8 mouse cellular contexts compared by ENCODE assay signal in genomic region chr8:11981458-11981857, GRCm38 (mm10).
DNase-seq lines count a peak whose midpoint lies in the region; ATAC-seq and TF ChIP-seq lines count a peak whose summit lies in the region.

No protein-coding gene starts in this region.

- H3K4me3 ChIP-seq in heart, postnatal 0 days (ENCODE audit: low read depth, low read length), result no peak overlapping the region
- no peak overlapping the region for H3K4me3 ChIP-seq in testis, adult 2 months (ENCODE audit: control insufficient read depth, low read depth, low read length)
- H3K4me3 ChIP-seq in cortical plate, adult 2 months (ENCODE audit: insufficient read depth, low read length), result no peak overlapping the region

- H3K9me3 ChIP-seq in heart, postnatal 0 days (replicated peaks; ENCODE audit: control insufficient read depth, low read length), result no peaks in the 10 kb centered on the region

- H3K36me3 ChIP-seq in heart, postnatal 0 days (replicated peaks; ENCODE audit: control insufficient read depth, insufficient read depth, low read length), result no peaks in the 10 kb centered on the region
- no peaks in the 10 kb centered on the region for H3K36me3 ChIP-seq in testis, adult 2 months (ENCODE audit: control insufficient read depth, insufficient read depth, low read length)

- TF ChIP-seq CTCF in heart, postnatal 0 days (IDR thresholded peaks at IDR 0.05; ENCODE audit: low read depth), result peak; percentile 43
- TF ChIP-seq CTCF in testis, adult 2 months (IDR thresholded peaks at IDR 0.05; ENCODE audit: control insufficient read depth, insufficient read depth, insufficient replicate concordance, low read depth, low read length), result peak; percentile 46; the same call in 1 of the 2 replicates
- TF ChIP-seq CTCF in cortical plate, adult 2 months (IDR thresholded peaks at IDR 0.05; ENCODE audit: extremely low read depth, insufficient read depth, low read length), result peak; percentile 35; the same call in 1 of the 2 replicates

- intact Hi-C loops in heart, postnatal 14 days (cut with DNase I), result no loop called here
- intact Hi-C loops in left cerebral cortex, postnatal 4 days (cut with DNase I), result no loop called here

- 80% methylated on average over 2 of the region's 2 CpGs for WGBS in heart, postnatal 0 days

- no peak overlapping the region for H3K4me2 ChIP-seq in heart, postnatal 0 days (ENCODE audit: low read depth, low read length)

- no peak overlapping the region for H3K9ac ChIP-seq in heart, postnatal 0 days (replicated peaks; ENCODE audit: low read depth, low read length)

- H3K27me3 ChIP-seq in heart, postnatal 0 days (ENCODE audit: control insufficient read depth, insufficient read depth, low read length), result no peaks in the 10 kb centered on the region
- no peaks in the 10 kb centered on the region for H3K27me3 ChIP-seq in testis, adult 2 months (ENCODE audit: control insufficient read depth, insufficient read depth, low read length)

- DNase-seq in heart, postnatal 0 days (ENCODE audit: low spot score), result no peak
- no peak for DNase-seq in heart, postnatal 14 days
- DNase-seq in testis, postnatal 14 days (ENCODE audit: low spot score), result no peak
- peak; percentile 14 for DNase-seq in thymus, postnatal 14 days
- DNase-seq in left cerebral cortex, postnatal 4 days, result no peak
- no peak for DNase-seq in spleen, adult 12 weeks (ENCODE audit: low spot score)

- TF ChIP-seq POLR2A in testis, adult 2 months (IDR thresholded peaks at IDR 0.05; ENCODE audit: control insufficient read depth, low read depth, low read length), result no peak
- no peak for TF ChIP-seq POLR2A in cortical plate, adult 2 months (IDR thresholded peaks at IDR 0.05; ENCODE audit: extremely low read depth, insufficient read depth, low read length)

- H3K27ac ChIP-seq in heart, postnatal 0 days (ENCODE audit: low read depth), result no peak overlapping the region
- H3K27ac ChIP-seq in testis, adult 2 months (ENCODE audit: control insufficient read depth, insufficient read depth, low read depth, low read length), result no peak overlapping the region
- no peak overlapping the region for H3K27ac ChIP-seq in cortical plate, adult 2 months (ENCODE audit: insufficient read depth, low read length)

- ATAC-seq in heart, postnatal 0 days (ENCODE audit: insufficient read depth, low read depth), result no peak

- no peak for TF ChIP-seq EP300 in heart, postnatal 0 days (IDR thresholded peaks at IDR 0.05; ENCODE audit: low read depth)

- 0 out of 2 replicates have a peak, but pooled peaks cover 7% of the 10 kb centered on the region for H3K4me1 ChIP-seq in heart, postnatal 0 days (ENCODE audit: control insufficient read depth, insufficient read depth)
- H3K4me1 ChIP-seq in testis, adult 2 months (ENCODE audit: control insufficient read depth, insufficient read depth, low read length), result no peaks in the 10 kb centered on the region
- no peaks in the 10 kb centered on the region for H3K4me1 ChIP-seq in cortical plate, adult 2 months (ENCODE audit: control insufficient read depth, insufficient read depth, low read length)
